ENCODE assay signal across 7 mouse cellular contexts in the genomic region with DNA sequence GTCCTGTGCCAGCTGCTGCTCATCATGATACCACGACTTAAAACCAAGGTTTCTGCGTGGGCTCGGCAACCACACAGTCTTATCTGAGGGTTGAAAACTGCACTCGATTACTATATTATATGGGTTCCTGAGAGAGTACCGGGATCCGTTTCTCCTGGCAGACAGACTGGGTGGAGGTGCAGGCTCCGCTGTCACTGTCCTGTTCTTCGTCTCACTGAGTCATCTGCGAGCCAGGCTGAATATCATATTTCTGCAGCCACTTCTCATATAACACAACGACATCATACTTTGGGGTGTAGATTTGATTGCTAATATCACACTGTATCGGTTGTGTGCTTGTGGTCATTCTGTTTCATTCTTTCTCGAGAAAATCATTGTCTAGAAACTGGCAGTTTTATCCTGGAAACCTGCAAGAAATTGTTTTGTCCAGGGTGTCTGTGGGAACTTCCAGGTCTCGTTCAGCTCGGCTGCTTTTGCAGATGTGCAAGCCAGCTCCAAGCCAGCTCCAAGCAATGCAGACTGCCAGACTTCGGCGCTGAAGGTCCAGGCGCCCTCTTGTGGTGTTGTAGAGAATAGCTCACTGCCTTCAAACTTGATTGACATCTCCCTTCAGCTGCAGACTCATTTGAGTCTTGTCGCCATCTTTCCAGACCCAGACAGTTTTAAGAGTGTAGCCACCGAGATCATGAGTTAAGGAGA.
DNase-seq lines count a peak whose midpoint lies in the region; ATAC-seq and TF ChIP-seq lines count a peak whose summit lies in the region.

No protein-coding gene starts in this region.

- no peaks in the 10 kb centered on the region for H3K36me3 ChIP-seq in forebrain, embryonic 14.5 days (ENCODE audit: control insufficient read depth, insufficient read depth, low read length)
- no peaks in the 10 kb centered on the region for H3K36me3 ChIP-seq in kidney, adult 2 months (ENCODE audit: control insufficient read depth, insufficient read depth, low read length)

- ATAC-seq in forebrain, embryonic 14.5 days, result peak; percentile 52; the same call in 1 of the 2 replicates

- H3K4me1 ChIP-seq in bone marrow macrophage, adult 2 months (ENCODE audit: control insufficient read depth, insufficient read depth, low read length), result no peaks in the 10 kb centered on the region
- no peaks in the 10 kb centered on the region for H3K4me1 ChIP-seq in forebrain, embryonic 14.5 days (ENCODE audit: control insufficient read depth, insufficient read depth, low read length)
- no peaks in the 10 kb centered on the region for H3K4me1 ChIP-seq in kidney, adult 2 months (ENCODE audit: control insufficient read depth, insufficient read depth, low read length)
- no peaks in the 10 kb centered on the region for H3K4me1 ChIP-seq in lung, adult 2 months (ENCODE audit: control insufficient read depth, insufficient read depth, low read length)

- WGBS in forebrain, embryonic 14.5 days, result 57% methylated on average over 19 of the region's 19 CpGs
- 31% methylated on average over 19 of the region's 19 CpGs for WGBS in kidney, adult 2 months
- WGBS in lung, adult 2 months, result 40% methylated on average over 19 of the region's 19 CpGs

- no peak for TF ChIP-seq POLR2A in bone marrow macrophage, adult 2 months (IDR thresholded peaks at IDR 0.05; ENCODE audit: borderline replicate concordance, low read depth, low read length)
- TF ChIP-seq POLR2A in kidney, adult 2 months (IDR thresholded peaks at IDR 0.05; ENCODE audit: low read depth, low read length), result no peak
- no peak for TF ChIP-seq POLR2A in lung, adult 2 months (IDR thresholded peaks at IDR 0.05; ENCODE audit: borderline replicate concordance, extremely low read depth, low read depth, low read length)

- no peaks in the 10 kb centered on the region for H3K27me3 ChIP-seq in forebrain, embryonic 14.5 days (replicated peaks; ENCODE audit: control insufficient read depth, insufficient read depth, low read length)
- H3K27me3 ChIP-seq in kidney, adult 2 months (replicated peaks; ENCODE audit: control insufficient read depth, insufficient read depth, low read length), result no peaks in the 10 kb centered on the region

- DNase-seq in urinary bladder, postnatal 14 days (ENCODE audit: low spot score), result peak; percentile 43
- no peak for DNase-seq in urinary bladder, adult 2 months (ENCODE audit: low spot score)
- DNase-seq in forebrain, embryonic 14.5 days (ENCODE audit: low spot score), result peak; percentile 81
- DNase-seq in kidney, adult 2 months, result peak; percentile 59
- peak; percentile 26 for DNase-seq in lung, adult 2 months
- DNase-seq in right cerebral cortex, postnatal 10 days (ENCODE audit: low spot score in 2 of 2), result peak; percentile 68 to 78

- H3K9ac ChIP-seq in forebrain, embryonic 14.5 days (ENCODE audit: low read length), result no peak overlapping the region

- H3K27ac ChIP-seq in bone marrow macrophage, adult 2 months (ENCODE audit: insufficient read depth, low read depth, low read length), result no peak overlapping the region
- H3K27ac ChIP-seq in forebrain, embryonic 14.5 days (ENCODE audit: low read depth, low read length), result no peak overlapping the region
- H3K27ac ChIP-seq in kidney, adult 2 months (ENCODE audit: insufficient read depth, low read depth, low read length), result no peak overlapping the region

- H3K4me2 ChIP-seq in forebrain, embryonic 14.5 days (ENCODE audit: low read length), result no peak overlapping the region

- H3K9me3 ChIP-seq in forebrain, embryonic 14.5 days (replicated peaks; ENCODE audit: control insufficient read depth, low read length), result no peaks in the 10 kb centered on the region

- no peak overlapping the region for H3K4me3 ChIP-seq in bone marrow macrophage, adult 2 months (ENCODE audit: insufficient read depth, low read length)
- no peak overlapping the region for H3K4me3 ChIP-seq in forebrain, embryonic 14.5 days (ENCODE audit: low read depth, low read length)
- H3K4me3 ChIP-seq in kidney, adult 2 months (ENCODE audit: insufficient read depth, low read depth, low read length), result no peak overlapping the region
- no peak overlapping the region for H3K4me3 ChIP-seq in lung, adult 2 months (replicated peaks; ENCODE audit: extremely low read depth, low read depth, low read length)

- TF ChIP-seq CTCF in bone marrow macrophage, adult 2 months (IDR thresholded peaks at IDR 0.05; ENCODE audit: low read depth, low read length), result peak; percentile 30; the same call in 1 of the 2 replicates
- TF ChIP-seq CTCF in kidney, adult 2 months (conservative IDR thresholded peaks at IDR 0.05; ENCODE audit: insufficient read depth, insufficient read length, low read depth, low read length), result peak; percentile 78
- TF ChIP-seq CTCF in lung, adult 2 months (IDR thresholded peaks at IDR 0.05; ENCODE audit: insufficient read depth, low read length), result peak; percentile 78
